Mouse (Mus musculus) G1E-ER4 (cell line): ENCODE measurements at regions not wholly inside any gene's neighbourhood (a gene's known extent, or its start where the extent isn't known, plus 50 kb on each side); places are given as distances from the start of the nearest gene placed in this dataset.

Experiments
- GATA1 ChIP-seq: IDR thresholded peaks from one replicate; pipeline ENCODE4 v1.8.0; 2012; ENCODE audit warnings: low read length, inconsistent platforms

- no peak for TF ChIP-seq GATA1
Measured at GRCm38 (mm10) chr1:91709244-91709600, 92.0 kb upstream of the Twist2 start.

DNA sequence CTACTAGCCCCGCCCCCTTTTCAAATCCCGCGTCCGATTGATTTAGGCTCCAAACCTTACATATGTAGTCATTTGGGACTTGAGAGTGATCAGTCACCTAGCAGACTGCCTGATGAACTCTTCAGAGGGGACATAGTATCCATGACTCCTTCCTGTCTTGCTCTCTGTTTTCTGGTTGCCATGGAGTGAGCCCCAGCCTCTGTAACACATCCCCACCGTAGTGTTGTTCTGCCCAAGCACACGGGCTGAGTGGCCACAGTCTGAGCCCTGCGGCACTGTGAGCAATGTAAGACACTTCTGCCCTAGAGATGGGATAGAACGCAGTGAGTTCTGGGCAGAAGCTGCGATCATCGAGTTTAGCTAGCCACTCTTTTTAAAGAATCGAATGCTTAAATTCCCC is 88.1 kb upstream of the Twist2 start:
- no peak for TF ChIP-seq GATA1

DNA sequence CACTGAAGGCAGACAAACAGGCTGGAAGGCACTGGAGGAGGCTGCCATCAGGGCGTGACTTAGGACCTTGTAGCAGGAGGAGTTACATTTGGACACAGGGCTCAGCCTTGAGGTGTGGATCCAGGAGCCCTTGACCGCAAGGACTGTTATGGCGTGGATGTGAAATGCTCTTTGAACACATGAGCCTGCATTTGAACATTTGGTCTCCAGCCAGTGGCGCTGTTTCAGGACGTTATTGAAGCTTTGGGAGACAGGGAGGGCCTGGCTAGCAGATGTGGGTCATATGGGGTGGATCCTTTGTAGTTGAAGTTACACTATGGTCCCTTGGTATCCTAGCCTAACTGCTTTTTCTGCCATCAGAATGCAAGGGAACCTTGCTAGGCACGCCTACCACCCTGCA is 87.0 kb upstream of the Twist2 start:
- no peak for TF ChIP-seq GATA1

DNA sequence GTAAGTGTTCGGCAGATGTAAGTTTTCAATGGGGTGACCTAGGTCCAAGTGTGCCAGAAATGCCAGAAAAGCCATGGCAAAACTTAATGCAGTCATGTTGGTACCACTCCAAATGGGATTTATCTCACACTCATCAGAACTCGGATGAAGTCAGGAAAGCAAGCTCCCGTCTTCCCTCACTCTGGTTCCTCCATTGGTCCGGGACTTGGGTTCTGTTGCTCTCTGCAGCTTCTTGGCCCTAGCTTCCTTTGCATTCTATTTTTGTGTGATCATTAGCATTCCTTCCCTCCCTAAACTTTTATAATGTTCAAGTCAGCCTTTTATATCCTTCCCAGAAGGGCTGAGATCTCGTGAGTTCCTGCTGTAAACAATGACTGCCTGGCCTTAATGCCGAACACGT is 85.9 kb upstream of the Twist2 start:
- no peak for TF ChIP-seq GATA1

- TF ChIP-seq GATA1: no peak
Measured at GRCm38 (mm10) chr1:91715791-91716190, 85.5 kb upstream of the Twist2 start.

- no peak for TF ChIP-seq GATA1
Measured at GRCm38 (mm10) chr1:91716836-91717235, 84.4 kb upstream of the Twist2 start.

DNA sequence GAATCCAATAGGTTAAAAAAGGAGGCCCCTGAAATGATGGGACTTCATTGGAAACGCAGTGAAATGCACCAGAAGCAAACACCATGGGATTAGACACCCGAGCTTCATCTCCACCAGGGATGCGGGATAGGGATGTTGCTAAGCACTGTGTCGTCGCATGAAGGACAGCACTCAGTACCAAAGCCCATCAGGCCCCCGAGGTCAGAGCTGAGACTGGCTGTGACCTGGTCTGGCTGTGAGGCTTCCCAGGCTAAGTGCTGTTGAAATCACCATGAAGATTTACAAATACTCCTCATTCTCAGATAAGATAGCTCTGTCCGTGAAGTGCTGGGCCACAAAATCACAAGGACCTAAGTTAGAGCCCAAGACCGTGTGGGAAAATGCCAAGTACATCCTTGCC is 83.3 kb upstream of the Twist2 start:
- no peak for TF ChIP-seq GATA1

DNA sequence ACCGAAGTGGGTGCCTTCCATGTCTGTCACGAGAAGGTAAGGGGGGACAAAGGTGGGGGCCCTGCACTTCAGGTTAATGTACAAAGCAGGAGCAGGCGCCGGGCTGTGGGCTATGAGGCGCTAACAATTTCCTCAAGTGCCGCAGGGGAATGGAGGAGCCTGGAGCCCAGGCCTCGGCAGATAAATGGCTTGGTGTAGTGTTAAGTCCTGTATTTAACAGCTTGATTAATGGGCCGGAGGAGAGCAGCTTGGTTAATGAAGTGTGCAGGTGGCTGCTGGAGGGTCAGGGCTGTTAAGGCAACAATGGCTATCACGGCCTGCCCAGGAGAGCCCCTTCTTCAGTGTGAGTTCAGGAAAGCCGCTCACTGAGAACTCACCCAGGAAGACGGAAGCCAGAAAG is 72.0 kb upstream of the Twist2 start:
- no peak for TF ChIP-seq GATA1

DNA sequence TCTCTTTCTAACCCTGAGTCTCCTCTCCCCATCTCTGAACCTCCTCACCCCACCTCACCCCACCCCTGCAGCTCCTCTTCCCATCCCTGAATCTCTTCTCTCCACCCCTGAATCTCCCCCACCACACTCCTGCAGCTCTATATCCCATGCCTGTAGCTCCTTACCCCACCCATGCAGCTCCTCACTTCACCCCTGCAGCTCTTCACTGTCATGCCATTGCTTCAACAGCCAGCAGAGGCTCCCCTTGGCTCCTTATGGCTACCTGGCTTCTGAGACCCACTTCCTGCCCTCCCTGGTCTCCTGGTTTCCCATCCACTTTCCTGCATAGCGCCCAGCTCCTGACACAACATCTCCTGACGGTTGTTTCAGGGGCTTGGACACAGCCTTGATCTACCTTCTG is 71.0 kb upstream of the Twist2 start:
- TF ChIP-seq GATA1: no peak

GRCm38 (mm10) chr1:91731703-91732102 is 69.6 kb upstream of the Twist2 start:
- no peak for TF ChIP-seq GATA1

GRCm38 (mm10) chr1:91732461-91732861 is 68.8 kb upstream of the Twist2 start:
- no peak for TF ChIP-seq GATA1

- no peak for TF ChIP-seq GATA1
Measured at GRCm38 (mm10) chr1:91734731-91735130, 66.5 kb upstream of the Twist2 start.

DNA sequence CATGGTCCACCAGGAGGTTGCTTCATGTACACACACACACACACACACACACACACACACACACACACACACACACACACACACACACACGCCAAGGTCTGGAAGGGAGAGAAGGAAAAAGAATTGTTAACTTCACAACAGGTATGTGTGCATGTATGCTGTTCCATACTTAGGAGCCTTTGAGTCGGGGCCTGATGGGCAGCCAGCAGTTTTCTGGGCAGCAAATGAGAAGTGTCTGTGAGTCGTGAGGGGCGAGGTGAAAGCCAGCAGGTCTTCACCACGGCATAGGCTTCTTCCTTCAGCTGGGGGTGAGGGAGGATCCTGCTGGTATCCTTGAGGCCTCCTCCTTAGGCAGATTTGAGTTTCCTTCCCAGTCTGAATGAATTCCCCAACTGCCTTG is 65.8 kb upstream of the Twist2 start:
- no peak for TF ChIP-seq GATA1

DNA sequence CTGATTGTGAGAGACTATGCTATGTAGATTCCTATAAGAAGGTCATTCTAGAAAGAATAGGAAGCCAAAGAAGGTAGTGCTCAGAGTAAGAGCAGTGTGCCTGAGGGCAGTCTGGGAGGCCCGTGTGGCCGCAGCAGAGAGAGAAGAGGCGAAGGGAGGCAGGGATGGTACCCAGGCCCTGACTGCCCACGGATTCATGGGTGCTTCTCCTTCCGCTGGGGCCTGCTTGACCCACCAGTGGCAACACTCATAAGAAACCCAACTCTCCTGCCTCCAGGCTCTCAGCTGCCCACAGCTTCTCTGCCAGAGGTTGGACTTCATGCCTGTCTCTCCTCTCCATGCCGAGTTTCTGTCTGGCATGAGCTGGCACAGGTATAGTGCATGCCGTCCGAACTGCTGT is 60.6 kb upstream of the Twist2 start:
- TF ChIP-seq GATA1: no peak

- TF ChIP-seq GATA1: no peak
Measured at GRCm38 (mm10) chr1:91742031-91742430, 59.2 kb upstream of the Twist2 start.

DNA sequence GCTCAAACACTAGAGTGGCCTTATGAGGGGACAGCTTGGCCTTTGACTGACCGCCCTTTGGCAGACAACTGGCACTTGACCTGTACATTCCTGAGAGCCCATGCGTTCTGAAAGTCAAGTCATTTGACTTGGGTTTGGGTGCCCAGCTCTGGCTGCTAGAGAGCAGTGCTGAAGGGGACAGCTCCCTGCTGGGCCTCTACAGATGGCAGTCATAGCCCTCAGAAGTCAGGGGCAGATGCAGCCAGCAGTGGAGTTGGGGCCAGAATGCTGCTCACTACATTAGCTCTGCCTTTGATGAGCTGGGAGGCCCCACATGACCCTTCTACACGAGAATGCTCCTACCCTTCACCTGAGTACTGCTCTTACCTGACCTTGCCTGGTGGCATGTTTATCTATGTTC is 58.3 kb upstream of the Twist2 start:
- TF ChIP-seq GATA1: no peak

GRCm38 (mm10) chr1:91744076-91744475 is 57.2 kb upstream of the Twist2 start:
- TF ChIP-seq GATA1: no peak

DNA sequence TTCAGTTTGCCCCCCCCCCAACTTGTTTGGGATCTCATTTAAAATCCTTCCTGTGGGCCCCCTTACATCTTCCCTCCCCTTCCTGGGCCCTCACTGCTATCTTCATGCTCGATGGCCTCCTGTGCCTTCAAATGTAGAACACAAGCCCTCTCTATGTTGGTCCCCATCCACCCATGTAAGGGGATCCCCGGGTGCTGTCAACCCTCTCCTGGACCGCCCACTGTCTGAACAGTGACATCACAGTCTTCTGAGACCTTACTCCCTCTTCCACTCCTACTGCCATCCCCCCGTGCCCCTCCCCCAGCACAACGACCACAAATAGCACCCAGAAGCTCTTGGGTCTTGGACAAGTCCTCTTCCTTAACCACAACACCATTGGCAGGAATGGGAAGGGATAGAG is 56.6 kb upstream of the Twist2 start:
- no peak for TF ChIP-seq GATA1

GRCm38 (mm10) chr1:91747583-91747982 is 53.7 kb upstream of the Twist2 start:
- no peak for TF ChIP-seq GATA1
